Mouse (Mus musculus) forebrain, postnatal 0 days (tissue): Measurements from ENCODE around the gene Sipa1l3. TPM values are rescaled to one million over a fixed set of nuclear protein-coding genes. Genes with fewer than 3 reads are reported as not detected.
A peak's percentile ranks its signal among the peaks of the same experiment; 100 is the strongest.

Source experiments
- ATAC-seq: fragments of 200-750 bp; cut with Nextera tagmentation; 2 replicates; pipeline ENCODE4 v1.8.0; 2017; ENCODE audit warnings: mild to moderate bottlenecking, moderate library complexity
- DNase-seq: peaks from one replicate; pipeline ENCODE4 v3.0.0-alpha.2; 2015
- H3K27ac ChIP-seq: fragments of 300-500 bp; sonication (generic); 2 replicates; pipeline ENCODE4 v1.5.1; 2014; ENCODE audit warnings: low read depth, mild to moderate bottlenecking, antibody characterized with exemption, low read length, moderate library complexity, mixed read lengths
- H3K27me3 ChIP-seq: fragments of 300-500 bp; sonication (generic); 2 replicates; pipeline ENCODE4 v1.6.1; 2014; ENCODE audit warnings: mild to moderate bottlenecking, low read length, mixed read lengths; ENCODE audit not compliant: insufficient read depth
- H3K36me3 ChIP-seq: fragments of 300-500 bp; sonication (generic); 2 replicates; pipeline ENCODE4 v1.6.1; 2014; ENCODE audit warnings: mild to moderate bottlenecking, moderate library complexity; ENCODE audit not compliant: insufficient read depth
- H3K4me1 ChIP-seq: fragments of 300-500 bp; sonication (generic); 2 replicates; pipeline ENCODE4 v1.6.1; 2014; ENCODE audit warnings: antibody characterized with exemption; ENCODE audit not compliant: insufficient read depth
- H3K4me2 ChIP-seq: fragments of 300-500 bp; sonication (generic); 2 replicates; pipeline ENCODE4 v1.6.1; 2014; ENCODE audit warnings: low read depth, mild to moderate bottlenecking, moderate library complexity
- H3K4me3 ChIP-seq: fragments of 300-500 bp; sonication (generic); 2 replicates; pipeline ENCODE4 v1.5.1; 2014; ENCODE audit warnings: low read depth, low read length, mixed read lengths
- H3K9ac ChIP-seq: fragments of 300-500 bp; sonication (generic); 2 replicates; pipeline ENCODE4 v1.6.1; 2014; ENCODE audit warnings: mild to moderate bottlenecking
- H3K9me3 ChIP-seq: fragments of 300-500 bp; sonication (generic); 2 replicates; pipeline ENCODE4 v1.6.1; 2016; ENCODE audit warnings: low read length
- CTCF ChIP-seq: sonication (generic); IDR thresholded peaks from 2 replicates; pipeline ENCODE4 v1.5.1; 2016; ENCODE audit warnings: antibody characterized with exemption, control low read depth, low read depth
- WGBS: fragments of 180-500 bp; shearing (Covaris S2); extraction: QIAGEN DNeasy Blood & Tissue Kit; methylation state at CpG from one replicate; pipeline ENCODE4 v1.1.7; 2014; 5-methylcytosine and 5-hydroxymethylcytosine counted together
- polyA plus RNA-seq: library from polyadenylated mRNA; unstranded; fragments of >200 nt; fragmentation: Nextera tagmentation; extraction: Ambion mirVana; gene quantifications from 2 replicates; pipeline ENCODE4 v1.2.1, GENCODE M21; 2015
- total RNA-seq: library from RNA; depleted of rRNA; stranded (reverse); fragments of >200 nt; gene quantifications from 2 replicates; pipeline ENCODE4 v1.2.3, GENCODE M21; 2014

Gene Sipa1l3
- total and polyA plus RNA-seq, 2 experiments from 2014 or later = 12.1 to 44.1 TPM

DNA sequence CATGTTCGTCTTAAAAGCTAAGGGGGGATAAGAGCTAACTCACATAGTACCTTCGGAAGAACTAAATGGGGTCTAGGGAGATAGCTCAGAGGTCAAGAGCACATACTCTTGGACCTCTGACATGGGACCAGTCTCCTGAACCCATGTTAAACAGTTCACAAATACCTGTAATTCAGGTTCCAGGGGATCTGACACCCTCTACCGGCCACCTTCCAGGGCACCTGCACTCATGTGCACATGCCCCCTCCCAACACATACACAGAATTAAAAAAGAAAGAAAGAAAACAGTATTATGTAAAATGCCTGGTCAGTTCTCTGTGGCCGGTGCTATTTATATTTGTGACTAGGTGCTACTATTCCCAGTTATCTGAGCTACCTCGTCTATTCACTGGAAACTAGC lies 2.9 kb upstream of the Sipa1l3 start:
- Histone ChIP-seq H3K27me3 (no peaks in the 10 kb centered on the region), H3K4me2 (no peak overlapping the region), H3K4me1 (peaks cover 10% of the 10 kb centered on the region), H3K4me3 (no peak overlapping the region), H3K27ac (no peak overlapping the region), H3K9ac (no peak overlapping the region), H3K9me3 (no peaks in the 10 kb centered on the region), H3K36me3 (no peaks in the 10 kb centered on the region)
- TF ChIP-seq CTCF = no peak
- DNase-seq = no peak
- no peak for ATAC-seq
- 75% methylated on average over 5 of the region's 5 CpGs for WGBS

DNA sequence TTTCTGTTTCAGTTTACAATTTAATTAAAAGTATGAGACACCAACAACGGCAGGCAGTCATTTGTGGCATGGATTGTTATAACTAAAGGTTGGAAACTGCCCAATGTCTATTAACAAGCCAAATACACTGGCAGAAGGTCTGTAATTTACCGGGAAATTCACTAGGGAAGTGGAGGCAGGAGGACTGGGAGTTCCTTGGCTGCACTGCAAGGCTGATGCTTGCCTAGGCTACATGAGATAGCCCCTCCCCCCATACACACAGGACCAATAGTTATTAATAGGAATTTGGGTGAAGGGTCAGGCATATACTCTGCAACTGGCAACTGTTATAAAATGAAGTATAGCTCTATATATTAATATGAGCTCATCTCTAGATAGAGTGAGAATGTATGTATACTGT lies 2.4 kb upstream of the Sipa1l3 start:
- ATAC-seq = no peak
- Histone ChIP-seq H3K4me1 (peaks cover 10% of the 10 kb centered on the region), H3K9me3 (no peaks in the 10 kb centered on the region), H3K27ac (no peak overlapping the region), H3K27me3 (no peaks in the 10 kb centered on the region), H3K9ac (no peak overlapping the region), H3K36me3 (no peaks in the 10 kb centered on the region), H3K4me2 (no peak overlapping the region), H3K4me3 (no peak overlapping the region)
- no peak for TF ChIP-seq CTCF
- WGBS = 52% methylated on average over 2 of the region's 2 CpGs
- DNase-seq = no peak

DNA sequence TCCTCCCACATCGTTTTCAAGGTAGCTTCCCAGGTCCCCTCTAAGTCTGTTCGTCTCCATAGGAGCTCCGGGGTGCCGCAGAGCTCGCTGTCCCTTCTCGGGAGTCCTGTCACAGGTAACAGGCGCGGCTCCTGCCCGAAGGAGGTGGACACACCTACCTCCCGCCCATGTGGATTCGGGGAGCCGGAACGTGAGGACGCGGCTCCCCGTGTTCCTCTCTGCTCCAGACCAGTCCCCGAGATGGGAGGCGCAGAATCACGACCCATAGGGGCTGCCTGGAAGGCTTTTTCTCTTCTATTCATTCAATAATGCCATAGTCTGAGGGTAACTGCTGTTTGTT lies 740 bp upstream of the Sipa1l3 start:
- TF ChIP-seq CTCF = no peak
- H3K4me2 ChIP-seq = peak overlapping the region; percentile 87
- H3K36me3 ChIP-seq = no peaks in the 10 kb centered on the region
- H3K4me3 ChIP-seq = peak overlapping the region; percentile 72
- H3K9me3 ChIP-seq = no peaks in the 10 kb centered on the region
- WGBS = under 1% methylated on average over 19 of the region's 19 CpGs
- H3K27ac ChIP-seq = peak overlapping the region; percentile 92
- no peaks in the 10 kb centered on the region for H3K27me3 ChIP-seq
- H3K9ac ChIP-seq = peak overlapping the region; percentile 68
- peaks cover 10% of the 10 kb centered on the region for H3K4me1 ChIP-seq
- DNase-seq (no peak), ATAC-seq (no peak)

DNA sequence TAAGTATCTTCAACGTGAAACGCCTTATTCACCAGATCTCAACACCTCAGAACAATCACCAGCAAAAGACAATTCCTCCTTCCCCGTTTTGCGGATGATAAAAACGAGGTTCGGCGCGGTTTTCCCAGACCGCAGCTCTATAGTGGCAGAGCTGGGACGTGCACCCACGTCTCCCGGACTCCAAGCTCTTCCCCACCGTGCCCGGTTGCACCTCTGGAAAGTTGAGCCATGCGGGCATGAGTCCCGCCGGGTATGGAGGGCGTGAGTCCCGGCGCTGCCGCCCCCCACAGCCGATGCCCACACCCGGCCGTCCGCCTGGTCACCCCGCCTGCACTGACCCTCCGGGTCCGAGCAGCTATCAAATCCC lies 404 bp downstream of the Sipa1l3 start:
- peak; percentile 25; the same call in 1 of the 2 replicates for TF ChIP-seq CTCF
- H3K9me3 ChIP-seq = no peaks in the 10 kb centered on the region
- H3K36me3 ChIP-seq = no peaks in the 10 kb centered on the region
- peaks cover 10% of the 10 kb centered on the region for H3K4me1 ChIP-seq
- peak overlapping the region; percentile 68 for H3K9ac ChIP-seq
- peak overlapping the region; percentile 76 for H3K4me2 ChIP-seq
- DNase-seq (peak; percentile 50), ATAC-seq (peak; percentile 35)
- H3K4me3 ChIP-seq = peak overlapping the region; percentile 72
- 4% methylated on average over 28 of the region's 28 CpGs for WGBS
- H3K27ac ChIP-seq = peak overlapping the region; percentile 54; the same call in 1 of the 2 replicates
- H3K27me3 ChIP-seq = no peaks in the 10 kb centered on the region

DNA sequence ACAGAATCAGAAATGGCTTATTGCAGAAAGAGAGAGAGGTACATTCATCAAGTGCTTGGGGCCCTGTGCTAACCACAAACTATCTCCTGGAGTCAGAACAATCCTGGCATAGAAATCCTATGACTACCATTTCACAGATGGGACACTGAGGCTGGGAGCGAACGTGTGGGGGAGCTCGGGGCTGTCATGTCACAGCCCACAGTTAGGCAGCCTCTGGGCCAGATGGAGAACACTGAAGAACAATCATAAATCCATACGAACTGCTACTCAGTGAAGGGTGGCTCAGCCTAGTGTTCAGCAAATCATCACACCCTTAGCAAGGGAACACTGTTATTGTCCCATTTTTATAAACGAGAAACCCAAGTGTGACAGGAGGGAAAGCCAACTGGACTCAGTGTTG lies 1.3 kb downstream of the Sipa1l3 start:
- WGBS = 46% methylated on average over 5 of the region's 5 CpGs
- no peak for ATAC-seq

DNA sequence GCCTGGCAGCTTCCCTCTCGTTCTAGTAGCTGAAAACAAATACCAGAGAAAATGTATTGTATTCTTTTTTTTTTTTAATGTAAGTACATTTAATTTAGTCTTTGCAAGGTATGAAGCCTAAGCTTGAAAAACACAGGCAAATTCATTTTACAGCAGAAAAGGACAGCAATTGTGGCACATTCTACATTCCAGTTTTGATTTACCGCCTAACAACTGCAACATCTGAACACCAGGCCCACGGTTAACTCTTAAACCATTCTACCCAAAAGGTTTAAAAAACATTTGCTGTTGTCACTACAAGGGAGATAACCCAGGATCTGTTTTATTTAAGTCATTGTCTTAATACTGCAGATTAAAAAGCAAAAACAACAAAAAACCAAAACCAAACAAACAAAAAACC lies 2.8 kb downstream of the Sipa1l3 start:
- ATAC-seq (no peak), DNase-seq (no peak)
- H3K9me3 ChIP-seq = no peaks in the 10 kb centered on the region
- no peak for TF ChIP-seq CTCF
- no peaks in the 10 kb centered on the region for H3K27me3 ChIP-seq
- H3K4me2 ChIP-seq = no peak overlapping the region
- no peaks in the 10 kb centered on the region for H3K36me3 ChIP-seq
- no peak overlapping the region for H3K27ac ChIP-seq
- WGBS = 88% methylated on average over 3 of the region's 3 CpGs
- H3K4me1 ChIP-seq = peaks cover 10% of the 10 kb centered on the region
- H3K4me3 ChIP-seq = no peak overlapping the region
- H3K9ac ChIP-seq = no peak overlapping the region

More for the DNA sequence above, 1.3 kb downstream of the Sipa1l3 start:
- H3K9ac ChIP-seq = peak overlapping the region; percentile 68
- H3K36me3 ChIP-seq = no peaks in the 10 kb centered on the region
- no peaks in the 10 kb centered on the region for H3K9me3 ChIP-seq
- DNase-seq = no peak
- H3K4me1 ChIP-seq = peaks cover 10% of the 10 kb centered on the region
- no peak for TF ChIP-seq CTCF
- H3K4me3 ChIP-seq = peak overlapping the region; percentile 72
- H3K27ac ChIP-seq = no peak overlapping the region
- H3K27me3 ChIP-seq = no peaks in the 10 kb centered on the region
- H3K4me2 ChIP-seq = peak overlapping the region; percentile 76

DNA sequence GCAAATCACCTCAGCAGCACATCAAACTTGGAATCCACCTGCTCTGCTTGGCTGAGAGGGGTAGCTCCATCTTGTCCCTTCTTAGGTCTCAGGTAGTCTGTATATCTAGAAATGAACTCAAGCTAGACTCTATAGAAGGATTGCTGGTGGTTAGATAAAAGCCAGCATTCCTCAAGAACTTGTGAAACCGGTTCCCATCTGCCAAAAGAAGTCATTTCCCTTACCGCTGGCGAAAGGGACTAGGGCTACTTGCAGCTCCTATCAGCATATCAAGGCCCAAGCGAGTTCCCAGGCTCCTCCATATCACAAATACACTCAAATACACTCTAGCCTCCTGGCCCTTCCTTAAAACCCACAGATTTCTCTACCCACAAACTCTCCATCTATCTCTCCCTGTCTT lies 5.7 kb downstream of the Sipa1l3 start:
- H3K27me3 ChIP-seq = no peaks in the 10 kb centered on the region
- no peak overlapping the region for H3K4me2 ChIP-seq
- no peak overlapping the region for H3K4me3 ChIP-seq
- H3K27ac ChIP-seq = no peak overlapping the region
- no peak for ATAC-seq
- no peak for DNase-seq
- no peaks in the 10 kb centered on the region for H3K9me3 ChIP-seq
- H3K4me1 ChIP-seq = peaks cover 10% of the 10 kb centered on the region
- H3K36me3 ChIP-seq = no peaks in the 10 kb centered on the region
- no peak overlapping the region for H3K9ac ChIP-seq
- 65% methylated on average over 4 of the region's 4 CpGs for WGBS
- TF ChIP-seq CTCF = no peak
